13 mouse cellular contexts compared by ENCODE assay signal in the genomic region with DNA sequence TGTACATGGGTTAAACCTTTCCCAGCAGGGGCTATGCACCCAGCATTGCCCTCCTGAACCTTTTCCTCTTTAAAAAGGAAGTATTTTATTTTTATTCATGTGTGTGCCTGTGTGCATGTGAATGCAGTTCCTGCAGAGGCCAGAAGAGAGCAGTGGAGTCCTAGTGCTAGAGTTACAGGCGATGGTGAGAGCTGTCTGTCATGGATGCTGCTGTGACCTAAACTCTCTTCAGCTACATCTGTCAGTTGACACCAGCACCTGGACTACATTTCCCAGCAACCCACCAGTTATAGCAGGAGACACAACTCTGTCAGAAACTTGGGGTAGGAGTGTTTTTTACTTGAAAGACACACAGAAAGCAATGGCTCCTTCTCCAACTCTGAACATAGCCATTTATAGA. TPM values are rescaled to one million over a fixed set of nuclear protein-coding genes. Genes with fewer than 3 reads are reported as not detected.
DNase-seq lines count a peak whose midpoint lies in the region; ATAC-seq and TF ChIP-seq lines count a peak whose summit lies in the region.
"Had no signal": no experiment of that assay in that cellular context is flagged by ENCODE, and none has a peak within 500 bp of the region (broad histone marks: within the 10 kb centered on the region; RNA-seq: fewer than 3 reads in every experiment).

No protein-coding gene starts in this region.

- H3K9ac ChIP-seq in liver, embryonic 14.5 days (replicated peaks) = no peak overlapping the region
- no peak overlapping the region for H3K9ac ChIP-seq in forebrain, embryonic 11.5 days (ENCODE audit: low read length)
- H3K9ac ChIP-seq: neural tube, embryonic 15.5 days had no signal

- no peak for TF ChIP-seq EP300 in liver, embryonic 14.5 days (IDR thresholded peaks at IDR 0.05; ENCODE audit: low read depth)

- peak; percentile 38 to 45 for DNase-seq in adrenal gland, postnatal 36 days
- DNase-seq in adrenal gland, adult 2 months = no peak
- no peak for DNase-seq in liver, embryonic 14.5 days (ENCODE audit: low read depth in 3 of 3, low spot score in 3 of 3)
- no peak for DNase-seq in liver
- DNase-seq in embryo, embryonic 10 days (ENCODE audit: low spot score) = peak; percentile 25
- DNase-seq in thymus, adult 2 months = peak; percentile 60
- no peak for DNase-seq in cerebellum, adult 9-11 months
- no peak for DNase-seq in forebrain, embryonic 11.5 days (ENCODE audit: low spot score)
- DNase-seq: cerebellum, adult 9-10 months; heart, adult 18-20 months had no signal

- no peak overlapping the region for H3K4me3 ChIP-seq in liver, embryonic 14.5 days (ENCODE audit: insufficient read depth in 1 of 2, low read depth in 2 of 2, low read length in 2 of 2)
- H3K4me3 ChIP-seq in thymus, adult 2 months (ENCODE audit: control insufficient read depth, insufficient read depth, low read length) = no peak overlapping the region
- H3K4me3 ChIP-seq in forebrain, embryonic 11.5 days (ENCODE audit: low read depth, low read length) = no peak overlapping the region
- H3K4me3 ChIP-seq: neural tube, embryonic 15.5 days had no signal

- H3K9me3 ChIP-seq in liver, embryonic 14.5 days (ENCODE audit: control insufficient read depth, low read length) = no peaks in the 10 kb centered on the region
- H3K9me3 ChIP-seq in forebrain, embryonic 11.5 days (ENCODE audit: control insufficient read depth, low read length) = no peaks in the 10 kb centered on the region
- H3K9me3 ChIP-seq: neural tube, embryonic 15.5 days had no signal

- no peaks in the 10 kb centered on the region for H3K4me1 ChIP-seq in liver, embryonic 14.5 days (replicated peaks; ENCODE audit: control insufficient read depth in 2 of 2, insufficient read depth in 2 of 2, low read length in 1 of 2)
- no peaks in the 10 kb centered on the region for H3K4me1 ChIP-seq in thymus, adult 2 months (replicated peaks; ENCODE audit: control insufficient read depth, insufficient read depth, low read length)
- no peaks in the 10 kb centered on the region for H3K4me1 ChIP-seq in forebrain, embryonic 11.5 days (replicated peaks; ENCODE audit: control insufficient read depth, insufficient read depth, low read length)
- H3K4me1 ChIP-seq: neural tube, embryonic 15.5 days had no signal

- H3K36me3 ChIP-seq in liver, embryonic 14.5 days (replicated peaks; ENCODE audit: control insufficient read depth, insufficient read depth, low read depth) = peaks cover 5% of the 10 kb centered on the region; the same call in 1 of the 2 replicates
- H3K36me3 ChIP-seq in thymus, adult 2 months (ENCODE audit: control insufficient read depth, insufficient read depth, low read length) = peaks cover 4% of the 10 kb centered on the region; the same call in 1 of the 2 replicates
- H3K36me3 ChIP-seq in forebrain, embryonic 11.5 days (ENCODE audit: control insufficient read depth, insufficient read depth, low read length) = no peaks in the 10 kb centered on the region; the same call in 1 of the 2 replicates

- H3K27me3 ChIP-seq in liver, embryonic 14.5 days (ENCODE audit: control insufficient read depth, insufficient read depth, low read length) = no peaks in the 10 kb centered on the region
- H3K27me3 ChIP-seq in thymus, adult 2 months (ENCODE audit: control insufficient read depth, insufficient read depth, low read length) = no peaks in the 10 kb centered on the region
- no peaks in the 10 kb centered on the region for H3K27me3 ChIP-seq in forebrain, embryonic 11.5 days (ENCODE audit: control insufficient read depth, insufficient read depth, low read length)
- H3K27me3 ChIP-seq: neural tube, embryonic 15.5 days had no signal

- ATAC-seq in liver, embryonic 14.5 days (ENCODE audit: insufficient read depth) = no peak
- no peak for ATAC-seq in forebrain, embryonic 11.5 days (replicated peaks; ENCODE audit: low FRiP score)

- WGBS in liver, embryonic 14.5 days (ENCODE audit: insufficient replicate concordance) = 48% methylated on average over 1 of the region's 1 CpGs
- WGBS in thymus, adult 2 months = 74% methylated on average over 1 of the region's 1 CpGs
- WGBS in forebrain, embryonic 11.5 days = 56% methylated on average over 1 of the region's 1 CpGs

- no peak overlapping the region for H3K4me2 ChIP-seq in liver, embryonic 14.5 days (ENCODE audit: low read depth)
- no peak overlapping the region for H3K4me2 ChIP-seq in forebrain, embryonic 11.5 days (ENCODE audit: low read depth, low read length, severe bottlenecking)
- H3K4me2 ChIP-seq: neural tube, embryonic 15.5 days had no signal

- H3K27ac ChIP-seq in liver, embryonic 14.5 days = no peak overlapping the region
- no peak overlapping the region for H3K27ac ChIP-seq in thymus, adult 2 months (ENCODE audit: control insufficient read depth, insufficient read depth, low read length)
- H3K27ac ChIP-seq in forebrain, embryonic 11.5 days (ENCODE audit: low read depth, low read length) = no peak overlapping the region
- H3K27ac ChIP-seq: neural tube, embryonic 15.5 days had no signal

- peak; percentile 56 for TF ChIP-seq CTCF in liver, embryonic 14.5 days (IDR thresholded peaks at IDR 0.05; ENCODE audit: low read depth)
- TF ChIP-seq CTCF in thymus, adult 2 months (IDR thresholded peaks at IDR 0.05; ENCODE audit: borderline replicate concordance, control insufficient read depth, extremely low read depth, insufficient read depth, low read length, poor library complexity) = no peak

- no peak for TF ChIP-seq POLR2A in thymus, adult 2 months (IDR thresholded peaks at IDR 0.05; ENCODE audit: control insufficient read depth, extremely low read depth, insufficient read depth, low read length, poor library complexity)

RNA-seq across cellular contexts. Expression of a gene that starts 13.7 kb away (rescaled TPM):
- 10 to 100 TPM; 11.8 to 12.6 TPM for total RNA-seq in adrenal gland, postnatal 36 days (2021)
- 10 to 100 TPM in 1 of 2 experiments, 1 to 10 TPM in 1; 7.8 to 11.6 TPM for total RNA-seq in adrenal gland, adult 2 months (2021)
- 9.0 and 9.1 TPM in 2 replicates for polyA plus RNA-seq in adrenal gland, adult 2 months (2012; rRNA removed)
- 7.6 and 7.7 TPM in 2 replicates for polyA plus RNA-seq in liver, embryonic 14.5 days (2012; rRNA removed)
- polyA plus RNA-seq in liver, embryonic 14.5 days (2014; fragmentation: Nextera tagmentation; extraction: Ambion mirVana) = 6.0 and 7.1 TPM in 2 replicates
- 14.0 and 17.7 TPM in 2 replicates for polyA plus RNA-seq in thymus, adult 2 months (2012; rRNA removed)
- polyA plus RNA-seq in forebrain, embryonic 11.5 days (2014; fragmentation: Nextera tagmentation; extraction: Ambion mirVana) = 8.2 and 10.1 TPM in 2 replicates

RNA-seq across cellular contexts. Expression of a gene that starts 14.0 kb away (rescaled TPM):
- 1,000 to 10,000 TPM in 1 of 2 experiments, 100 to 1,000 TPM in 1; 948 to 1,085 TPM for total RNA-seq in adrenal gland, postnatal 36 days (2021)
- total RNA-seq in adrenal gland, adult 2 months (2021) = 100 to 1,000 TPM; 689 to 950 TPM
- polyA plus RNA-seq in adrenal gland, adult 2 months (2012; rRNA removed) = 917 and 1,241 TPM in 2 replicates
- 58.8 and 61.2 TPM in 2 replicates for polyA plus RNA-seq in liver, embryonic 14.5 days (2012; rRNA removed)
- polyA plus RNA-seq in liver, embryonic 14.5 days (2014; fragmentation: Nextera tagmentation; extraction: Ambion mirVana) = 57.0 and 61.4 TPM in 2 replicates
- polyA plus RNA-seq in thymus, adult 2 months (2012; rRNA removed) = 246 and 256 TPM in 2 replicates
- polyA plus RNA-seq in forebrain, embryonic 11.5 days (2014; fragmentation: Nextera tagmentation; extraction: Ambion mirVana) = 88.8 and 95.4 TPM in 2 replicates

RNA-seq across cellular contexts. Expression of a gene that starts 24.6 kb away (rescaled TPM):
- total RNA-seq in adrenal gland, postnatal 36 days (2021) = 1 to 10 TPM; 1.3 to 1.6 TPM
- 1 to 10 TPM; 1.7 to 3.2 TPM for total RNA-seq in adrenal gland, adult 2 months (2021)
- polyA plus RNA-seq in adrenal gland, adult 2 months (2012; rRNA removed) = 2.5 and 3.9 TPM in 2 replicates
- 0.28 and 0.37 TPM in 2 replicates for polyA plus RNA-seq in liver, embryonic 14.5 days (2012; rRNA removed)
- 0.19 and 0.23 TPM in 2 replicates for polyA plus RNA-seq in liver, embryonic 14.5 days (2014; fragmentation: Nextera tagmentation; extraction: Ambion mirVana)
- 9.8 and 11.3 TPM in 2 replicates for polyA plus RNA-seq in thymus, adult 2 months (2012; rRNA removed)
- polyA plus RNA-seq in forebrain, embryonic 11.5 days (2014; fragmentation: Nextera tagmentation; extraction: Ambion mirVana) = 2.1 and 2.6 TPM in 2 replicates

RNA-seq across cellular contexts. Expression of a gene that starts 42.1 kb away (rescaled TPM):
- 1 to 10 TPM; 1.3 to 3.8 TPM for total RNA-seq in adrenal gland, postnatal 36 days (2021)
- 1 to 10 TPM; 1.1 to 2.9 TPM for total RNA-seq in adrenal gland, adult 2 months (2021)
- polyA plus RNA-seq in adrenal gland, adult 2 months (2012; rRNA removed) = 1.5 and 3.7 TPM in 2 replicates
- polyA plus RNA-seq in liver, embryonic 14.5 days (2012; rRNA removed) = not detected in 2 replicates
- not detected in 2 replicates for polyA plus RNA-seq in liver, embryonic 14.5 days (2014; fragmentation: Nextera tagmentation; extraction: Ambion mirVana)
- 2.0 and 2.2 TPM in 2 replicates for polyA plus RNA-seq in thymus, adult 2 months (2012; rRNA removed)
- not detected in 2 replicates for polyA plus RNA-seq in forebrain, embryonic 11.5 days (2014; fragmentation: Nextera tagmentation; extraction: Ambion mirVana)
- total RNA-seq: layer of hippocampus, adult 8-10 months had no signal
- polyA plus RNA-seq: neural tube, embryonic 15.5 days; testis, adult 2 months had no signal

RNA-seq across cellular contexts. Expression of a gene that starts 52.1 kb away (rescaled TPM):
- 10 to 100 TPM; 29.6 to 32.4 TPM for total RNA-seq in adrenal gland, postnatal 36 days (2021)
- 10 to 100 TPM; 25.8 to 47.4 TPM for total RNA-seq in adrenal gland, adult 2 months (2021)
- 28.1 and 28.2 TPM in 2 replicates for polyA plus RNA-seq in adrenal gland, adult 2 months (2012; rRNA removed)
- 1.5 and 1.6 TPM in 2 replicates for polyA plus RNA-seq in liver, embryonic 14.5 days (2012; rRNA removed)
- 1.3 and 1.9 TPM in 2 replicates for polyA plus RNA-seq in liver, embryonic 14.5 days (2014; fragmentation: Nextera tagmentation; extraction: Ambion mirVana)
- polyA plus RNA-seq in thymus, adult 2 months (2012; rRNA removed) = 16.6 and 20.6 TPM in 2 replicates
- 12.9 and 13.3 TPM in 2 replicates for polyA plus RNA-seq in forebrain, embryonic 11.5 days (2014; fragmentation: Nextera tagmentation; extraction: Ambion mirVana)

Comparison
In these comparisons a context has a peak if more than half of its experiments do, and no peak if none do; other contexts are left out.
1. DNase-seq: peak in adrenal gland, postnatal 36 days (2 of 2), embryo, embryonic 10 days (single experiment) and thymus, adult 2 months (single experiment); none in adrenal gland, adult 2 months (single experiment), liver, embryonic 14.5 days (0 of 3), liver (single experiment), cerebellum, adult 9-11 months (single experiment) and forebrain, embryonic 11.5 days (single experiment).